Mouse (Mus musculus) hindbrain, embryonic 10.5 days (tissue): ENCODE results near the gene Ptpre. TPM values are rescaled to one million over a fixed set of nuclear protein-coding genes. Genes with fewer than 3 reads are reported as not detected.
"Not testable (repeated sequence)": the region's sequence is repeated elsewhere in the genome, so short reads cannot be mapped to it uniquely, and the experiment has no call there.

Experiments
- DNase-seq: peaks from one replicate; pipeline ENCODE4 v3.0.0-alpha.2; 2017; ENCODE audit warnings: low spot score
- H3K27ac ChIP-seq: fragments of 300-500 bp; sonication (generic); 2 replicates; pipeline ENCODE4 v1.5.1; 2016; ENCODE audit warnings: mild to moderate bottlenecking, moderate library complexity
- H3K27me3 ChIP-seq: fragments of 300-500 bp; sonication (generic); 2 replicates; pipeline ENCODE4 v1.6.1; 2016; ENCODE audit warnings: mild to moderate bottlenecking; ENCODE audit not compliant: poor library complexity, insufficient read depth, severe bottlenecking
- H3K36me3 ChIP-seq: fragments of 300-500 bp; sonication (generic); 2 replicates; pipeline ENCODE4 v1.6.1; 2016; ENCODE audit warnings: mild to moderate bottlenecking, moderate library complexity
- H3K4me1 ChIP-seq: fragments of 300-500 bp; sonication (generic); replicated peaks from 2 replicates; pipeline ENCODE4 v1.6.1; 2016; ENCODE audit warnings: mild to moderate bottlenecking
- H3K4me3 ChIP-seq: fragments of 300-500 bp; sonication (generic); 2 replicates; pipeline ENCODE4 v1.5.1; 2016; ENCODE audit warnings: mild to moderate bottlenecking, moderate library complexity
- H3K9me3 ChIP-seq: fragments of 300-500 bp; sonication (generic); 2 replicates; pipeline ENCODE4 v1.6.1; 2016; ENCODE audit warnings: mild to moderate bottlenecking, moderate library complexity
- WGBS: fragments of 180-500 bp; shearing (Covaris S2); methylation state at CpG from one replicate; pipeline ENCODE4 v1.1.7; 2016; 5-methylcytosine and 5-hydroxymethylcytosine counted together
- polyA plus RNA-seq: library from polyadenylated mRNA; unstranded; fragments of >200 nt; fragmentation: Nextera tagmentation; extraction: Ambion mirVana; gene quantifications from 2 replicates; pipeline ENCODE4 v1.2.1, GENCODE M21; 2016

Ptpre gene
- polyA plus RNA-seq, 1 experiment from 2014 or later: 0.85 TPM

DNA sequence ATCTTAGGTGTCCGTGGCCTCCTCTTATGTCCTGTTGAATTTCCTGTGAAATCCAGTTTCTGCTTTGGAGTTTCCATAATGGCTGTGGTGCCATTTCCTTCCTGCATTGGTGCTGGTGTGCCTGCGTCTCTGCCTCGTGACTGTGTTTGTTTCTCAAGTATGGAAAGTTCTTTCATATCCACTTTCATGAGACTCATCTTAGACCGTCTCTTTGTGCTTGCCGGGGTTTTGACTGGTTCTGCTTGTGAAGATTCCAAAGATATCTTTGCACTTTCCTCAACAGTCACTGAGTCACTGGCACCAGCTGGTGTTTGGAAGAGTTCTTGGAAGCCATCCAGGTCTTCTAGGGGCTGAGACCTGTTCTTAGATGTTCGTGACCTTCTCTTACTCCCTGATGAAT lies 162.1 kb downstream of the Ptpre start:
- not testable (repeated sequence) for H3K27ac ChIP-seq, H3K27me3 ChIP-seq, H3K4me1 ChIP-seq, H3K9me3 ChIP-seq, DNase-seq, H3K4me3 ChIP-seq
- WGBS: 95% methylated on average over 6 of the region's 6 CpGs
- peaks cover 100% of the 10 kb centered on the region for H3K36me3 ChIP-seq

DNA sequence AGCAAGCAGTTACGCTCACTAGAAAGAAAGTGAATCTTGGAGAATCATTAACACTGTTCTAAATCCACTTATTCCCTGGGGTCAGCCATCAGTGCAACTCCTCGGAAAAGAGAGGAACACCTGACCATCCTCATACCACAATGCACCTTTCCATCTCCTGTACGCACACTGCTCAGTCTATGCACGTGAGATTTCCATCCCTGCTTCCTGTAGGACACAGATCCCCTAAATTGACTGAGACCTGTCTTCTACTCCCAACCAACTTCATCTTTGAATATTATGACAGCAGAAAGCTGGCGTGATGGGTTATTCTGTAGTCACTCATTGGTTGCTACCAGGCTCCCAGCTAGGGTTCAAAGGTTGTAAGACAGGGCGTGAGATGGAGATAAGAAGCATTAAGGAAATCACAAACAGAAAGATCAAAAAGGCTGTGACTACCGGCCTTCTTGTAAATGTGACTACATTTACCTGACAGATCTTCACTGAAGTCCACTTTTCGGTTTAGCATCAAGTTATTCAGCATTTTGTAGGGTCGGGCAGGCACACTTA lies 166.4 kb downstream of the Ptpre start:
- H3K27me3 ChIP-seq: no peaks in the 10 kb centered on the region
- no peak overlapping the region for H3K27ac ChIP-seq
- H3K4me1 ChIP-seq: no peaks in the 10 kb centered on the region
- DNase-seq: no peak
- no peaks in the 10 kb centered on the region for H3K9me3 ChIP-seq
- no peak overlapping the region for H3K4me3 ChIP-seq
- WGBS: 96% methylated on average over 9 of the region's 9 CpGs
- H3K36me3 ChIP-seq: peaks cover 100% of the 10 kb centered on the region

DNA sequence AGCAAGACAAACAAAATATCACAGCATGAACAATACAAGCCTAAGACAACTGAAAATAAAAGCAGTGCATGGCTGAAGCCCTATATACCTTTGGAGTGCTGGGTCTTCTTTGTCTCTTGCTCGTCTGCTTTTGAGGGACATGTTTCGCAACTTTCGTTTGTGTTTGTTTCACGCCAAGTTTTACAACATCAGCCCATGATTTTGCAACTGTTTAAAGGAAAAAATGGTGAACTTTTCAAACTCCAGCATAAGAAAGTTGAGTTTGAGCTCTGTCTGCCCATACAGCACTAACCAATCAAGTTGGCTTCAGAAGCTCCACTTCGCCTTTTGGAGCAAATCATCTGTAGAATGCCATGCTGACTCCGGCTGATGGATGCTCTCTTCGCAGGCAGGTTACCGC lies 167.0 kb downstream of the Ptpre start:
- Histone ChIP-seq H3K27me3 (no peaks in the 10 kb centered on the region), H3K9me3 (no peaks in the 10 kb centered on the region), H3K4me3 (no peak overlapping the region), H3K36me3 (peaks cover 100% of the 10 kb centered on the region), H3K4me1 (no peaks in the 10 kb centered on the region), H3K27ac (no peak overlapping the region)
- WGBS: 95% methylated on average over 8 of the region's 8 CpGs
- no peak for DNase-seq

DNA sequence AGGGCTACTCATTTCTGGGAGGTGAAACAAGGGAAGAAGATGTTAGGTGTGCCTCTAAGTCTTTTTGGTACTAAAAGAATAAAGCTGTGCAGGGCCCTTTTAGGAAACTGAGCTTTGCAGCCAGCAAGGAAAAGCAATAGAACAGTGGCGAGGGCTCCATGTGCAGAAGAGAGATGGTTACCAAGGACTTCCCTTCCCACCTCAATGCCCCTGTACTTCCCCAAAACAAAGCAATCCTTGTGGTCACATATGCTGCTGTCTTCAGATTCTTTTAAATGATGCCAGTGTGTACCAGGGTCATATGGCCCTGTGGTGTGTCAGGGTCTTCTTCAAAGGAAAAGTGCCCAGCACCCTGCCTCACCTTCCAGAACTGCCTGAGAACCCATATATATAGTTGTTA lies 167.8 kb downstream of the Ptpre start:
- H3K27me3 ChIP-seq: no peaks in the 10 kb centered on the region
- no peak overlapping the region for H3K27ac ChIP-seq
- H3K4me3 ChIP-seq: no peak overlapping the region
- no peaks in the 10 kb centered on the region for H3K9me3 ChIP-seq
- H3K4me1 ChIP-seq: no peaks in the 10 kb centered on the region
- H3K36me3 ChIP-seq: peaks cover 100% of the 10 kb centered on the region
- DNase-seq: no peak
- 97% methylated on average over 1 of the region's 1 CpGs for WGBS

DNA sequence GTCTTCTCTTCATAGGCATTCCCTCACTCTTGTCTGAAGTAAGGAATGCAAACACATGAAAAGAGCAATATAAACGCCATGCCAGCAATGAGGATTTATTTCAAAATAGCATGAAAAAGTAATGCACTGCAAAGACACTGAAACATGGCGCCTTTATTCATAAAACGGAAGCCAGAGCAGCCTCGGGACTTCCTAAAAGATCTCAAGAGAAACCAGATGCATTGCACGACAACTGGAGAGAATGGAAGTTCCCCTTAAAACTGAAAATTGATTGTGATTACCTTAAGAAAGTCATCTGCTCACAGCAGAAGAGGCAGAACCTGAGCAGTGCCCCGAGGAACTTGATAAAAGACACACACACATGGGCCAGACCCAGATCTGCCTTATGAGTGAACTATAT lies 168.5 kb downstream of the Ptpre start:
- no peaks in the 10 kb centered on the region for H3K4me1 ChIP-seq
- WGBS: 97% methylated on average over 6 of the region's 6 CpGs
- H3K4me3 ChIP-seq: no peak overlapping the region
- no peak for DNase-seq
- peaks cover 100% of the 10 kb centered on the region for H3K36me3 ChIP-seq
- no peaks in the 10 kb centered on the region for H3K27me3 ChIP-seq
- H3K27ac ChIP-seq: no peak overlapping the region
- H3K9me3 ChIP-seq: no peaks in the 10 kb centered on the region

DNA sequence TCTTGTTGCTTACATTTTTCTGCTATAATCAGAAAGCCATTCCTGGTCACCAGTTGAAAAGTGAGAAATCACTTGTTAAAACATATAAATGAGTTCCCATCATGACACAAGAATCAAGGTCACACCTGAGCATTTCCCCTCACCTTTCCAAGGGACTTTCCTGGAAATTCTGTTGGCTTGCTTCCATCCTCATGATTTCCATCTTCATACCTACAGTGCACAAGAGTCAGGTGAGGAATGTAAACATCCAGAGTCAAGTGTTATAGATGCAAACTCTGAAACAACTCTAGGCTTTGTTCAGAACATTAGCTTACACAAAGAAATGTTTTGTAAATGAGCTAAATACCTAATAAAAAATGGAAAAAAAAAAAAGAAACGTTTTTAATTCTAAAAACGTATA lies 173.4 kb downstream of the Ptpre start:
- H3K9me3 ChIP-seq: no peaks in the 10 kb centered on the region
- H3K4me1 ChIP-seq: peaks cover 35% of the 10 kb centered on the region
- peaks cover 76% of the 10 kb centered on the region for H3K36me3 ChIP-seq

DNA sequence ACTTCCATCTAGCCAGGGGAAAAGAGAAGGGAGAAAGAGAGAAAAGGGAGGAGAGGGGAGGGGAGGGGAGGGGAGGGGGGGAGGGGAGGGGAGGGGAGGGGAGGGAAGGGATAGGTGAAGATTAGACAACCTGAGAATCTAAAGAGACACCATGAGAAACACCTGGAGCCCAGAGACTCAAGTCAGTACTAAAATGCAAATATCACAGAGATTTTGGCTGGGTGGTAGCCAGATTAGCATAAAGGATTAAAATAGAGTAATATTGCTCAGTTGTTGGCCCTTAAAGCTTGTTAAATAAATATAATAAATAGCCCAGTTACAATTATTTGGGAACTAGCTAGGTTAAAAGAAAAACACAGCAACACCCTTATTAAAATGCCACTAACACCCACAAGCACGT lies 175.3 kb downstream of the Ptpre start:
- H3K9me3 ChIP-seq: no peaks in the 10 kb centered on the region
- no peak for DNase-seq
- peak overlapping the region; percentile 96 for H3K4me3 ChIP-seq
- no peak overlapping the region for H3K27ac ChIP-seq
- H3K4me1 ChIP-seq: peaks cover 46% of the 10 kb centered on the region
- H3K36me3 ChIP-seq: peaks cover 58% of the 10 kb centered on the region
- no peaks in the 10 kb centered on the region for H3K27me3 ChIP-seq
- 96% methylated on average over 1 of the region's 1 CpGs for WGBS

More for the DNA sequence above, 173.4 kb downstream of the Ptpre start:
- WGBS: 86% methylated on average over 2 of the region's 2 CpGs
- Histone ChIP-seq H3K27me3 (no peaks in the 10 kb centered on the region), H3K27ac (no peak overlapping the region), H3K4me3 (no peak overlapping the region)
- no peak for DNase-seq

DNA sequence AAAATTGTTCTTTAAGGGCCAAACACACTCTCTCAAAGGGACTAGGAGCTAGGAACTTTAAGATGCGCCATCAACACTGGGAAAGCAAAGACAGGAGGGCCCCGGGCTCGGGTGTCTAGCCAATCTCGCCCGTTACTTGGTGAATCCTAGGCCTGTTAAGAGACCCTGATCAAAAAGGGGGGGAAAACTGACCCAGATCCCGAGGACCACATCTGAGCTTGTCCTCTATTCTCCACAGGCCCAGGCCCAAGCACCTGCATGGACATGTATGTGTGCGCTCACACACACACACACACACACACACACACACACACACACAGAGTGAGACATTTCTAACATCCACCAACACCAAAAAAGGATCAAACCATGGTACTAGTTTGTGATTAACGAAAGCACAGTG lies 176.0 kb downstream of the Ptpre start:
- H3K4me1 ChIP-seq: peaks cover 46% of the 10 kb centered on the region
- H3K36me3 ChIP-seq: peaks cover 50% of the 10 kb centered on the region
- peak overlapping the region; percentile 96 for H3K4me3 ChIP-seq
- H3K9me3 ChIP-seq: no peaks in the 10 kb centered on the region
- no peaks in the 10 kb centered on the region for H3K27me3 ChIP-seq
- H3K27ac ChIP-seq: no peak overlapping the region
- DNase-seq: no peak
- WGBS: 83% methylated on average over 8 of the region's 8 CpGs

DNA sequence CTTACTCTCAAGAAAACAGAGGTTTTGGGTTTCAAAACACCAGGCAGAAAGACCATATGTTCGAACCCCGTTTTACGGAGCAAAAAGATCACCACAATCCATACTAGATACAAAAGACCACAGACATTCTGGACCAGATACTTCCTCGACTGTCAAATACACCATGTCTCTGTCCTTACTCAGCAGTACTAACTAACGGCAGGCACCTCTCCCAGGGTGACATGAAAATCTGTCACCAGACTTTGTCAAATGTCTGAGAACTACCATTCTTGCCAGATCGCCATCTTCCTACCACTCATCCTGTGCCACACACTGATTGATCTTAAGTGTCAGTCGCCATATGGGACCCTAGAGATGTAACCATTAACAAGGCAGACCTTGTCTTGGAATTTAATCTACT lies 177.9 kb downstream of the Ptpre start:
- Histone ChIP-seq H3K4me1 (peaks cover 46% of the 10 kb centered on the region), H3K9me3 (no peaks in the 10 kb centered on the region), H3K27ac (peak overlapping the region; percentile 99), H3K36me3 (peaks cover 31% of the 10 kb centered on the region), H3K4me3 (peak overlapping the region; percentile 96), H3K27me3 (no peaks in the 10 kb centered on the region)
- WGBS: 6% methylated on average over 7 of the region's 7 CpGs
- no peak for DNase-seq

DNA sequence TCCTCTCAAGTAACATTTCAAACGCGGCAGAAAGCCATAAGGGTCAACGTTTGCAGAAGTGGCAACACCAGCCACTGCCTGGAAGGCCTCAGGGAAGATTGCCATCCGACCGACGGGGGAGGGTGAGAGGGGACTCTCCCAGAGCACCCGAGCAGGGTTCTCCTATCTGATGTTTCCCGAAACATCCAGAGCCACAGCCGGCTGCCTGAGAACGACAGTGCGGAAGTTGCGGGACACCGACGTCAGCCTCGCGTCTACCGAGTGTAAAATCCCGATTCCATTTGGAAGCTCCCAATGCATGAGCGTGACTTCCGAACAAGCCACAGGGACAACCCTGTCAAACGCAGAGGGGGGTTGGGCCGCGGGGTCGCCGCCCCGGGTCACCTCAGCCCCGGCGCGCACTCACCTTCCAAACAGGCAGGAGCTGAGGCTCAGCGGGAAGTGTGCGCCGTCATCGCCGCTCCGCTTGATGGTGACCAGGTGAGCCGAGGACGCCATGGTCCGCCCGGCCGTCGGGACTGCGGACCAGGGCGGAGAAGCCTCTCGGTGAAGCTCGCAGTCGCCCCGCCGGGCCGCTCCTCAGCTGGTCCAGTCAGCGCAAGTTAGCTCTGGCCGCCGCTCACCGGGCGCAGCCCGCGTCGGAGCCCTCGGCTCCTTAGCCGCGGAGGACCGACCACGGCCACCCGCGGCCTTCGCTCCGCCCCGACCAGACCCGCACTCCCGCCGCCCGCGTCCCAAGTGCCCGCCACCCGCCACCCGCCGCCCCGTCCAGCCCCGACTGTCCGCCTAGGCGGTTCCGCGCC lies 178.6 kb downstream of the Ptpre start, which contains the start of gene Mki67:
Mki67 (minus strand) TSS at position 720 of the 803 bp plus-strand sequence.
- WGBS: under 1% methylated on average over 82 of the region's 82 CpGs
- no peak for DNase-seq

DNA sequence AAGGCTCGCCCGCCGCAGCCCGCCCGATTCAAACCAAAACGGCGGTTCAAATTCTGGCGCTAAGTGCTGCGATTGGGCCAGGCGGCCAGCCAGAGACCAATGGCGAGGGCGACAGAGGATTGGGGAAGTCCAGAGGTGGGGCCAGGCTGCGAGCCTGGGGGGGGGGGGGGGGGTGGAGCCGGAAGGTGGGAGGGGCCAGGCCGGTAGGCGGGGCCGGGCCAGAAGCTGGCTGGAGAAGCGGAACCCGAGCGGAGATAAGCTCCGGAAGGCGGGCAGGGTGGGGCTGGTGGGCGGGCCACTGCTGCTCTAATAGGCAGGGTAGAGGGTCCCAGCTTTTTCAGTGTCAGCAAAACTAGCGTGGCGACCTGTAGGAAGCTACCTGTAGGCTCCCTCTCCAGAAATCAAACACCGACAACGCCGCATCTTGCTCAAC lies 179.2 kb downstream of the Ptpre start:
- Histone ChIP-seq H3K9me3 (no peaks in the 10 kb centered on the region), H3K4me3 (peak overlapping the region; percentile 96), H3K36me3 (peaks cover 20% of the 10 kb centered on the region; the same call in 1 of the 2 replicates), H3K27me3 (no peaks in the 10 kb centered on the region), H3K4me1 (peaks cover 46% of the 10 kb centered on the region), H3K27ac (peak overlapping the region; percentile 99)
- DNase-seq: peak; percentile 97
- WGBS: under 1% methylated on average over 28 of the region's 28 CpGs

More for the DNA sequence above, 178.6 kb downstream of the Ptpre start, which contains the start of gene Mki67:
- peaks cover 25% of the 10 kb centered on the region; the same call in 1 of the 2 replicates for H3K36me3 ChIP-seq
- peak within 1 kb of the TSS; percentile 96 for H3K4me3 ChIP-seq
- H3K27me3 ChIP-seq: no peaks in the 10 kb centered on the region
- H3K27ac ChIP-seq: peak within 1 kb of the TSS; percentile 99
- H3K4me1 ChIP-seq: peaks cover 46% of the 10 kb centered on the region
- no peaks in the 10 kb centered on the region for H3K9me3 ChIP-seq

DNA sequence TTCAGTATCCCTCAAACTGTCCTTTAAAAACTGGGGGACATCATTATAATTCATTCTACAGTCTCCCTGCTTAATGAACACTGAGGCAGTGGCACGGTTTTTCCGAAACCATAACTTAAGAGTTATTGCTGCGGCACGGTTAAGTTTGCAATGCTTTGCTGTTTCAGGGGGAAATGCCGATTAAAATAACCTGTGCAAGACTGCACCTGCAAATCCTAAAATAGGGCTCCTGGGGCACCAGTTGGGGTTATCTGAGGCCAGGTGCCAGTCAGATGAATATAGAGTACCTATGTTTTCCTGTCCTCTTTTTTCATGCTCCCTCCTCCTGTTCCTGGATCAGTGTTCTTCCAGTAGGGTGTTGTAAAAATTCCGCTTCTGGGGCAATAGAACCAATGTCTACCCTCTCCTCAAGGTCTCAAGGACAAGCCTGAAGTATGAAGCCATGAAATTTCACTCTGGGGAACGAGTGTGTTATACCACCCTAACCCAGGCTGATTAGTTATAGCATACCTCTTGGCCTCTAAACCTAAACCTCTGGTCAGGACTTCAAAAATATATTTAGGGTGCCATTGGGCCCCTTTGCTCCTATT lies 179.8 kb downstream of the Ptpre start:
- H3K36me3 ChIP-seq: peaks cover 16% of the 10 kb centered on the region; the same call in 1 of the 2 replicates
- DNase-seq: no peak
- H3K27me3 ChIP-seq: no peaks in the 10 kb centered on the region
- H3K4me3 ChIP-seq: peak overlapping the region; percentile 96
- H3K9me3 ChIP-seq: no peaks in the 10 kb centered on the region
- peak overlapping the region; percentile 99 for H3K27ac ChIP-seq
- peaks cover 45% of the 10 kb centered on the region for H3K4me1 ChIP-seq
- WGBS: 75% methylated on average over 7 of the region's 7 CpGs

DNA sequence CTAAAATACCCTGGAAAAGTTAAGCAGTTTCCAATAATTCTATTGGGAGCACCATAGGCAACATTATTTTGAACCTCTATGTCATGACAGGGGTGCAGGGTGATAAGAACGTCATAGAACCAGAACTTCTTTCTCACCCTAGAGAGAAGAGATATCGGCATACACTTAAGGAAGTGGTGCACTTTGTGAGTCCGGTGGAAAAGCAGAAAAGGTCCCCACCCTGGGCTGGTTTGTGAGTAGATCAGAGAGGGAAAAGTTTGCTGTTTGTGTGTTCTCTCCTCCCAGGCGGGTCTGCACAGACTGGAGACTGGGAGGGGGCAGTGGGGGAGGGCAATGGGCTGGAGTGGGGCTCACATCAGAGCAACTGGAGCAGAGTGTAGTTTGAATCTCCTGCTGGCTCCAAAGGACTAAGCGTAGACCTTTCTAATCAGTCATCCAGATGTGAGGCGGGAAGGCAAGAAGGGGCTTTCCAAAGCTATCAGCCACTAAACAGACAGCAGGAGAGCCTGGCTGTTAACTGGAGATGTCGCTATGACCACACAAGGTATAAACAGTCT lies 184.2 kb downstream of the Ptpre start:
- H3K4me3 ChIP-seq: no peak overlapping the region
- 77% methylated on average over 7 of the region's 7 CpGs for WGBS
- no peaks in the 10 kb centered on the region for H3K27me3 ChIP-seq
- no peaks in the 10 kb centered on the region for H3K9me3 ChIP-seq
- no peak for DNase-seq
- no peaks in the 10 kb centered on the region for H3K36me3 ChIP-seq
- H3K27ac ChIP-seq: peak overlapping the region; percentile 12; the same call in 1 of the 2 replicates
- peaks cover 10% of the 10 kb centered on the region for H3K4me1 ChIP-seq
